8 mouse cellular contexts compared by ENCODE assay signal in genomic region chr11:88155451-88155850, GRCm38 (mm10). TPM values are rescaled to one million over a fixed set of nuclear protein-coding genes. Genes with fewer than 3 reads are reported as not detected.
DNase-seq lines count a peak whose midpoint lies in the region; ATAC-seq lines count a peak whose summit lies in the region.

No protein-coding gene starts in this region.

- H3K4me1 ChIP-seq in lung, embryonic 15.5 days: peaks cover 86% of the 10 kb centered on the region
- H3K4me1 ChIP-seq in heart, embryonic 14.5 days (ENCODE audit: control insufficient read depth in 2 of 2, insufficient read depth in 2 of 2, low read length in 2 of 2): peaks cover 66 to 82% of the 10 kb centered on the region in 2 experiments
- peaks cover 84% of the 10 kb centered on the region for H3K4me1 ChIP-seq in limb, embryonic 15.5 days

- H3K27ac ChIP-seq in lung, embryonic 15.5 days: peak overlapping the region; percentile 88
- H3K27ac ChIP-seq in heart, embryonic 14.5 days (replicated peaks in 1 of 2; ENCODE audit: control insufficient read depth in 1 of 2, insufficient read depth in 1 of 2, low read depth in 2 of 2, low read length in 2 of 2): peak overlapping the region; percentile 14 to 80
- H3K27ac ChIP-seq in limb, embryonic 15.5 days: peak overlapping the region; percentile 14; the same call in 1 of the 2 replicates

- no peaks in the 10 kb centered on the region for H3K36me3 ChIP-seq in lung, embryonic 15.5 days
- no peaks in the 10 kb centered on the region for H3K36me3 ChIP-seq in heart, embryonic 14.5 days (ENCODE audit: control insufficient read depth, insufficient read depth, low read length)
- no peaks in the 10 kb centered on the region; the same call in 1 of the 2 replicates for H3K36me3 ChIP-seq in limb, embryonic 15.5 days

- 59% methylated on average over 3 of the region's 3 CpGs for WGBS in lung, embryonic 15.5 days
- 44% methylated on average over 3 of the region's 3 CpGs for WGBS in heart, embryonic 14.5 days
- 60% methylated on average over 3 of the region's 3 CpGs for WGBS in limb, embryonic 15.5 days

- peak; percentile 65 for DNase-seq in adrenal gland, adult 2 months
- no peak for DNase-seq in adrenal gland, postnatal 4 days (ENCODE audit: low spot score in 2 of 2)
- DNase-seq in lung, postnatal 25 days (ENCODE audit: low spot score): no peak
- DNase-seq in thymus, adult 18-20 months: no peak
- no peak for DNase-seq in lung, postnatal 4 days

- H3K9me3 ChIP-seq in lung, embryonic 15.5 days: no peaks in the 10 kb centered on the region
- no peaks in the 10 kb centered on the region for H3K9me3 ChIP-seq in heart, embryonic 14.5 days (ENCODE audit: control insufficient read depth, low read length)
- no peaks in the 10 kb centered on the region for H3K9me3 ChIP-seq in limb, embryonic 15.5 days

- no peak overlapping the region for H3K4me2 ChIP-seq in lung, embryonic 15.5 days
- no peak overlapping the region for H3K4me2 ChIP-seq in heart, embryonic 14.5 days (ENCODE audit: low read length)
- H3K4me2 ChIP-seq in limb, embryonic 15.5 days: no peak overlapping the region

- 0 out of 2 replicates have a peak overlapping the region, but pooled peaks have one; percentile 0 for H3K9ac ChIP-seq in lung, embryonic 15.5 days
- H3K9ac ChIP-seq in heart, embryonic 14.5 days (ENCODE audit: low read length): peak overlapping the region; percentile 42
- no peak overlapping the region for H3K9ac ChIP-seq in limb, embryonic 15.5 days

- no peak for ATAC-seq in lung, embryonic 15.5 days (ENCODE audit: borderline replicate concordance, extremely low read depth, low FRiP score, low TSS enrichment)
- ATAC-seq in heart, embryonic 14.5 days (ENCODE audit: insufficient number of reproducible peaks, insufficient read depth, low FRiP score, low read depth): no peak
- no peak for ATAC-seq in limb, embryonic 15.5 days (ENCODE audit: insufficient number of reproducible peaks, low FRiP score, low TSS enrichment, low read depth)

- H3K27me3 ChIP-seq in lung, embryonic 15.5 days: no peaks in the 10 kb centered on the region
- no peaks in the 10 kb centered on the region for H3K27me3 ChIP-seq in heart, embryonic 14.5 days (ENCODE audit: control insufficient read depth, insufficient read depth, low read length)
- H3K27me3 ChIP-seq in limb, embryonic 15.5 days: no peaks in the 10 kb centered on the region

- no peak overlapping the region for H3K4me3 ChIP-seq in lung, embryonic 15.5 days
- no peak overlapping the region for H3K4me3 ChIP-seq in heart, embryonic 14.5 days (ENCODE audit: control insufficient read depth in 1 of 2, insufficient read depth in 1 of 2, low read depth in 1 of 2, low read length in 2 of 2)
- no peak overlapping the region for H3K4me3 ChIP-seq in limb, embryonic 15.5 days

RNA-seq across cellular contexts. Expression of gene Mrps23, which starts 48.7 kb away (rescaled TPM):
- 100 to 1,000 TPM; 194 to 208 TPM for total RNA-seq in adrenal gland, adult 2 months (2021)
- polyA plus RNA-seq in adrenal gland, adult 2 months (2012; rRNA removed): 44.9 and 51.2 TPM in 2 replicates
- total RNA-seq in adrenal gland, postnatal 4 days (2021): 100 to 1,000 TPM; 143 to 160 TPM
- 57.4 and 59.4 TPM in 2 replicates for polyA plus RNA-seq in lung, embryonic 15.5 days (2015; fragmentation: Nextera tagmentation; extraction: Ambion mirVana)
- 95.0 and 97.4 TPM in 2 replicates for polyA plus RNA-seq in heart, embryonic 14.5 days (2014; fragmentation: Nextera tagmentation; extraction: Ambion mirVana)
- polyA plus RNA-seq in limb, embryonic 15.5 days (2015; fragmentation: Nextera tagmentation; extraction: Ambion mirVana): 52.4 and 53.0 TPM in 2 replicates

RNA-seq across cellular contexts. Expression of gene Cuedc1, which starts 57.6 kb away (rescaled TPM):
- 10 to 100 TPM; 49.3 to 61.7 TPM for total RNA-seq in adrenal gland, adult 2 months (2021)
- 76.9 and 91.3 TPM in 2 replicates for polyA plus RNA-seq in adrenal gland, adult 2 months (2012; rRNA removed)
- total RNA-seq in adrenal gland, postnatal 4 days (2021): 10 to 100 TPM; 59.3 to 65.2 TPM
- 17.7 and 19.7 TPM in 2 replicates for polyA plus RNA-seq in lung, embryonic 15.5 days (2015; fragmentation: Nextera tagmentation; extraction: Ambion mirVana)
- polyA plus RNA-seq in heart, embryonic 14.5 days (2014; fragmentation: Nextera tagmentation; extraction: Ambion mirVana): 14.3 and 17.0 TPM in 2 replicates
- polyA plus RNA-seq in limb, embryonic 15.5 days (2015; fragmentation: Nextera tagmentation; extraction: Ambion mirVana): 28.1 and 32.1 TPM in 2 replicates

Comparison
In these comparisons a context has a peak if more than half of its experiments do, and no peak if none do; other contexts are left out.
1. H3K27ac ChIP-seq: peak in every context shown above with its lines; median percentile 88 in lung, embryonic 15.5 days; 47 in heart, embryonic 14.5 days; 14 in limb, embryonic 15.5 days.